Mouse (Mus musculus) kidney, adult 2 months (tissue): Measurements from ENCODE around the gene Magi2.

Experiments
- CTCF ChIP-seq: fragments of 200-500 bp; conservative IDR thresholded peaks from 2 replicates; pipeline ENCODE4 v1.5.1; 2011; ENCODE audit warnings: low read depth, mild to moderate bottlenecking, control low read depth, low read length, moderate library complexity, mixed read lengths; ENCODE audit not compliant: insufficient read depth, insufficient read length
- POLR2A ChIP-seq: fragments of 200-500 bp; IDR thresholded peaks from one replicate; pipeline ENCODE4 v1.6.1; 2011; ENCODE audit warnings: low read depth, low read length, control low read depth

DNA sequence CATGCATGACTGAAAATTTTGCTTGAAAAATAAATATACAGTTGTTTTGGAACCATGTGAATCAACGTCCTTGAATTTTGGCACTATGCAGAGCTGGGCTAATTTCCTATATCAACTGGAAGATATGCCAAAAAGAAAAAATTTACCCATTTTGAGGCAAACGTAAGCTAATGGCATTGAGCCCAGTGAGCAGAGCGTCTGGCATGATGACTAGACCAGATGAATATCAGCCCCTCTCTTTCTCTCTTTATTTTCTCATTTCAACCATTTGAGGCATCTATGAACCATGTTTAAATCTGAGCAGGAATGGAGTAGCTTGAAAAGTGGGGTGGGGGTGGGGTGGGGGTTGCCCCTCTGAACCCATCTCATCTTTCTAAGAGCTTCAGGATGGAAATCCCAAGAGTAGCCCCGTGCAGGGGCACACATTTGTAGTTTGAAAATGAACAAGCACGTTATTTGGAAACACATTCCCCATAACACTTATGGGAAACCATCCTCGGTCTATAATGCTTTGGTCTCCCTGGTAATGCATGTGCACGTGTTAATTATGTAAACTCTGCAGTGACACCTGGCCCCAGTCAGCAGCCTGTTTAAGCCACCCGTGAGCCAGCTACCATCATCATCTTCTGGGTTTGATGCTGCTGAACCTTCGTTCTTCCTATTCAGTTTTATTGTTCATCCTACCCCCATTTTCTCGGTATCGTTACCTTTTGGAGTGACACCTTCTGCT lies 1151.4 kb downstream of the Magi2 start:
- TF ChIP-seq CTCF (no peak), POLR2A (no peak)
